Mouse (Mus musculus) megakaryocyte, embryonic 14.5 days (primary cell): ENCODE measurements around the gene Rorb. TPM values are rescaled to one million over a fixed set of nuclear protein-coding genes. Genes with fewer than 3 reads are reported as not detected.

Experiments
- H3K27me3 ChIP-seq: replicated peaks from 2 replicates; pipeline ENCODE3; 2012; ENCODE audit warnings: inconsistent platforms
- H3K36me3 ChIP-seq: replicated peaks from 2 replicates; pipeline ENCODE3; 2012; ENCODE audit warnings: low read length, inconsistent platforms, mixed read lengths
- H3K4me1 ChIP-seq: 2 replicates; pipeline ENCODE4 v1.6.1; 2012; ENCODE audit warnings: inconsistent platforms
- H3K4me3 ChIP-seq: replicated peaks from 2 replicates; pipeline ENCODE3; 2012; ENCODE audit warnings: moderate library complexity, mild to moderate bottlenecking, inconsistent platforms
- H3K9me3 ChIP-seq: 2 replicates; pipeline ENCODE4 v1.6.1; 2012; ENCODE audit warnings: inconsistent platforms
- FLI1 ChIP-seq: IDR thresholded peaks from 2 replicates; pipeline ENCODE4 v1.6.1; 2012; ENCODE audit warnings: low read length, inconsistent platforms, mixed read lengths
- GATA1 ChIP-seq: IDR thresholded peaks from 3 replicates; pipeline ENCODE4 v1.6.1; 2012; ENCODE audit warnings: mixed read lengths, low read length, inconsistent platforms, borderline replicate concordance
- polyA plus RNA-seq: library from polyadenylated mRNA; stranded (reverse); fragments of >175 nt; gene quantifications from 2 replicates; pipeline ENCODE4 v1.2.3, GENCODE M21; 2012; ENCODE audit warnings: low replicate concordance; ENCODE audit not compliant: insufficient read depth

Gene Rorb
- polyA plus RNA-seq, 1 experiment: 0.17 TPM

DNA sequence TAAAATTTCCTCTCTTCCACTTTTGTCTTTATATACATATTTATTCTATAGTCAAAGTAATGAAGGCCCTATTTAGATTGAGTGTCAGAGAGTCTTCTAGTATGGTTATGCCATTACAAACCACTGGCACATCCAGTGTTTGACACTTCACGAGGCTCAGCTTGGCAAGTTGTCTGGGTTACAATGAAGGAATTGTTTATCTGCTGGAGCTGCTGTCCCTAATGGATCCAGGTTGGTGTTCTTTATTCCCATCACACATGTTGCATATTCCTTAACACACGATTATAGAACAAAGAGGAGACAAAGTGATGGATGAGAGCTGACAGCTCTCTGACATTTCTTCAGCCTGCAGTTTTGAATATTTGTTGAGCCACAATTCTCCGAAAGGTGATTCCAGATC lies 77.0 kb downstream of the Rorb start:
- no peaks in the 10 kb centered on the region for H3K9me3 ChIP-seq
- TF ChIP-seq GATA1 (no peak), FLI1 (no peak)
- H3K4me1 ChIP-seq: no peaks in the 10 kb centered on the region
- no peak overlapping the region for H3K4me3 ChIP-seq
- H3K27me3 ChIP-seq: no peaks in the 10 kb centered on the region
- no peaks in the 10 kb centered on the region for H3K36me3 ChIP-seq

DNA sequence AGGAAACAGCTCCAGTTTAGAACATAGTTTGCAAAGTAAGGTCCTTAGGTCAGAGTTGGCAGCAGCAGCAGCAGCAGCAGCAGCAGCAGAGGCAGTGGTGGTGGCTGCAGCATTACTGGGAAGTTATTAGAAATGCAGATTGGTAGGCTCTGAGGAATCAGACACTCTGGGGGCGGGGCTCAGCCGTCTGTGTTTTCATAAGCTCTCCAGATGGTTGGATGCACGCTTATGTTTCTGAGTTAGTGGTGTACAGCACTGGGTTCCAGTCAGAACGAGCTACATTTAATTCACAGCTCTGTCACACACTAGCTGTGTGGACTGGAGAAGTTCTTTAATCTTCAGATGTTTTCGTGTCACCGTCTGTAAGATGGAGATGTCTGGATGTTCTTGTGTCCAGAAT lies 105.9 kb downstream of the Rorb start:
- H3K4me1 ChIP-seq: no peaks in the 10 kb centered on the region
- no peaks in the 10 kb centered on the region for H3K9me3 ChIP-seq
- no peaks in the 10 kb centered on the region for H3K36me3 ChIP-seq
- no peak overlapping the region for H3K4me3 ChIP-seq
- TF ChIP-seq FLI1: no peak
- no peak for TF ChIP-seq GATA1
- H3K27me3 ChIP-seq: no peaks in the 10 kb centered on the region

DNA sequence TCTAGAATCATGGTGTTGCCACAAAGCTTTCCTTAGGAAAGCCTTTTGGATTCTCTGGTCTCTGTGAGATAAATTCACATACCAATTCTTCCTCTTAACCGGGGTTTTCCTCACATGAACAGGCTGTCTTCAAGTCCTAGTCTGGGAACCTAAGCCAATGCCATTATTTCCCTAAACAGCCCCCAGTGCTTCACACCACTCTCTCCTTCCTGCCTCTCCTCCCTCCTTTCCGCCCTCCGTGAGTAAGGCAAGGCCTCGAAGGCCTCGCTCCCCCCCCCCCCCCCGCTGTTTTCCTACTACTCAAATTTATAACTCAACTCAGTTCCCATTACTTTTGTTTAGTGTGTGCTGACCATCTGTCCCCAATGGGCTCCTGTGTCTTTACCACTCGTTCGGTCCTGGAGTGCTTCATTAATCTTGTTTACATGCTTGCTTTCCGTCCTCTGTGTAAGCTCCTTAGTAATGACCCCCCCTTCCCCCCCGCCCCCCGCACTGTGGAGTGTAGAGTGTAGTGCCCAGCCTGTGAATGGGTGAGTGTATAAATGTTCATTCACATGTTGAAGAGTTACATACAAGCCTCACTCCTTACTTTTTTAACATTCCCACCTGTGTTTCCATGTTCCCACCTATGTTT lies 106.9 kb downstream of the Rorb start:
- H3K4me3 ChIP-seq: no peak overlapping the region
- H3K36me3 ChIP-seq: no peaks in the 10 kb centered on the region
- H3K9me3 ChIP-seq: no peaks in the 10 kb centered on the region
- H3K4me1 ChIP-seq: no peaks in the 10 kb centered on the region
- TF ChIP-seq GATA1 (no peak), FLI1 (no peak)
- H3K27me3 ChIP-seq: no peaks in the 10 kb centered on the region

DNA sequence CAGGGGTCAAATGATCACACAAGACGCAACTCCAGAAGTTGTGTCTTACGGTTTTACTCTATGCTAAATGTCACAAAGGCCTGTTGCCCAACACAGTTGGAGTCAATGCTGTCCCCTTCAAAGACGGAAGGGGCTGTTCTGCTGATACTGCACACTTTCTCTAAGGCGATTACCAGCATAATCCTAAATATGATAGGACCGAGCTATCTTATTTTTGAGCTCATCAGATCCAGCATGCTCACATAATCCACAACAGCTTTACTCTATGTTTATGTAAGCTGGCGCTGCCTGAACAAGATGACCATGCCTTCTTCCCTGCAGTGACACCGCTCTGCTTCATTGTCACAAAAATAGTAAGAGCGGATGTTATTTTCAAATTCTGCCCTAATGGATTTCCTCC lies 112.0 kb downstream of the Rorb start:
- Histone ChIP-seq H3K27me3 (no peaks in the 10 kb centered on the region), H3K36me3 (no peaks in the 10 kb centered on the region), H3K4me1 (no peaks in the 10 kb centered on the region), H3K4me3 (no peak overlapping the region), H3K9me3 (no peaks in the 10 kb centered on the region)
- TF ChIP-seq GATA1 (no peak), FLI1 (no peak)

DNA sequence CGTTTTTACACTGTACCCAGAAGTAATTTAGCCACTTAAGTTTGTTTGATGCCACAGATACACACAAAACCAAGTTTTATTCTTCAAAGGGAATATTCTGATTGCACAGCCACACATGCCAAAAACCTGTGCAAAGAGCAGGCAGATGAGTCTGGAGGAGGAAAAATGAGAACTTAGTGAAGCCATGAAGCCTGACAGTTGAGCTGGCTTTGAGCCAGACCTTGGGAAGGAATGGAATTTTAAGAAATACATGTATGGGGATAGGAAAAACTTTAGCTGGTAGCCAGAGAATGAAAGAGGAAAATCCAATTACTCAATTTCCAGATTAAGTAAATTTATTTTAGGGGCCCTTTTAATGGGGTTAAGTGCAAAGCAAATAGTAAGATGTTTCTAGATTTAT lies 113.3 kb downstream of the Rorb start:
- Histone ChIP-seq H3K4me1 (no peaks in the 10 kb centered on the region), H3K27me3 (no peaks in the 10 kb centered on the region), H3K4me3 (no peak overlapping the region), H3K9me3 (no peaks in the 10 kb centered on the region), H3K36me3 (no peaks in the 10 kb centered on the region)
- TF ChIP-seq GATA1: no peak
- no peak for TF ChIP-seq FLI1

DNA sequence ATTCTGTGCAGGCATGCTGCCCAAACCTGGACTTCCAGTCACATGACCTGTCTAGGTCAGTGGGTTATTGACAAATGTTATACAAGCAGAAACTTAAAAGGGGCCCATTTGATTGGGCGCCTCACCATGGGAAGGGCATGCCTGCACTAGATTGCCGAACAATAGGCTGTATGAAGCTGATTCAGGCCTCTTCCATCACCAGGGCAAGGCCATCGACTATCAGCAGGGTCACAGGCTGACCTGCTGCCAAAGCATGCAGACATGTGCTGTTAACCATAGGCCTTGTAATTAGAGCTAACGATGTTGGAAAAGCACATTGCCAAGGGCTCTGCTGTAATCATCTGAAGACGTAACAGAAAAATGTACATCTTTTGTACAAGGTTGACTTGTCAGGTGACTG lies 131.0 kb downstream of the Rorb start:
- Histone ChIP-seq H3K4me3 (no peak overlapping the region), H3K4me1 (no peaks in the 10 kb centered on the region), H3K27me3 (no peaks in the 10 kb centered on the region), H3K36me3 (no peaks in the 10 kb centered on the region), H3K9me3 (0 out of 2 replicates have a peak, but pooled peaks cover 2% of the 10 kb centered on the region)
- no peak for TF ChIP-seq GATA1
- no peak for TF ChIP-seq FLI1

DNA sequence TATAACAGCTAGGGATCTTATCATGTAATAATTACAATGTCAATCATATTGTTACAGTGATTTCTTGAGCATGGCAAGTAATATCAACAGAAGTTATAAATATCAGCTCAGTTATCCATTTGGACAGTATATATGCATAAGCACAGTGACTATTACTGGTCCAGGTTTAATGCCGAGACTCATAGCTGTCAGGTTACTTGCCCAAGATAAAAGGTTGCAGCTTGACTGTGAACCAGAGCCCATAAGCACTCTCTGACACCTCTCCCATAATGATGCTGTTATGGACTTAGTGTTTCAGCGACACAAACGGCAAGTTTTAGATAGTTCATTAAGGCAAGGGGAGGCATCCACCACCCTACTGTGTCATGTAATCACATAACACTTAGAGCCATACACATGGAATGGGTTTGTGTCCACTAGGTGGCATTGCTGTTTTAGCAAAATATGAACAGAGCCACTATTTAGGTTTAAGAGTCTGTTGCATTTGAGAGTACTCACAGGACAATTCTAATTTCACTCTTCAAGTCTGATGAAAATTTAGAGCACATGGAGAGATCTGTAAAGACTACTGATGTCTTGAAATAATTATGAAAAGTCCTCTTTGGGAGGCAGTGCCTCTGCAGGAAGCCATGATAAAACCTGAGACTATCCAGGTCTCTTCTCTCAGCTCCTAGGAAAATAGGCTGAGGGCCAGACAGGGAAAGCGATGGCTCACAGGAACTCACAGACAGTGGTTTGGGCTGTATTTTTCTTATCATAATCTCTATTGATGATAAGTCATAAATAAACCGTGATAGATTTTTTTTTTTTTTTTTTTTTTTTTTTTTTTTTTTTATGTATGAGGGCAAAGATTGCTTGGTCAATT lies 136.0 kb downstream of the Rorb start:
- H3K27me3 ChIP-seq: no peaks in the 10 kb centered on the region
- TF ChIP-seq GATA1: no peak
- no peak for TF ChIP-seq FLI1
- no peaks in the 10 kb centered on the region for H3K36me3 ChIP-seq
- H3K9me3 ChIP-seq: 0 out of 2 replicates have a peak, but pooled peaks cover 2% of the 10 kb centered on the region
- no peak overlapping the region for H3K4me3 ChIP-seq
- no peaks in the 10 kb centered on the region for H3K4me1 ChIP-seq

DNA sequence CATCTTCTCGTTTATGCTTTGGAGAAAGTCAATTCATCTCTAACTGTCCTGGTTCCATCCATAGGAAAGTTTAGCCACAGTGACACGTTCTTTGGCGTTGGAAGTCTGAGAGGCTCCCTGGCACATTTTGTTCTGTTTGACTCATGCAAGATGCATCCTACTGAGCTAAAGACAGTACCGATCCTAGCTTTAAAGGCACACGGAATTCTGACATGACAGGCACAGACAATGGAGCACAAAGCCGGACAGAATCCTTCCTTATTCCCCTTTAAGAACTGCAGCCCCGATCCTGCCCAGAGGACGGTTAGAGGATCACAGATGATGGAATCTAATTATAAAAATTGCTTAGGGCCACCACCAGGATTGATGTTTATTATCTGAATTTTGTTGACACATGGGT lies 141.6 kb downstream of the Rorb start:
- TF ChIP-seq FLI1 (no peak), GATA1 (no peak)
- no peaks in the 10 kb centered on the region for H3K4me1 ChIP-seq
- no peaks in the 10 kb centered on the region for H3K36me3 ChIP-seq
- no peaks in the 10 kb centered on the region for H3K27me3 ChIP-seq
- no peak overlapping the region for H3K4me3 ChIP-seq
- H3K9me3 ChIP-seq: no peaks in the 10 kb centered on the region

DNA sequence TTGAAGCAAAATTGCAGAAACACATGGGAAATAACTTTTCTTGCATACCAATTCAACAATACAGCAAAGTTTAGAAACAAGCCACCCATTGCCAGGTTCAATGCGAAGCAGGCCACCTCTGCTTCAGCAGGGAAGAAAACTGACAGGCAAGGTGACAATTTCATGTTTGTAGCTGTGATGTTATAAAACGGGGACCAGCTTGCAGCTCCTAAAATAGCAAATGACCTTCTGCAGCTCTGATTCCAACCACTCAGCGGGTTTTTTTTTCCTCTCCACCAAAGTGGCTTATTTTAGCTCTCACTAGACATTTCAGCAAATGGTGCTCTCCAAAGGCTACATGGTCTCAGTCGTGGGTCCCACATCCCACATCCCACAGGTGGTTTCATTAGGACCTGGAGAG lies 143.7 kb downstream of the Rorb start:
- TF ChIP-seq FLI1 (no peak), GATA1 (no peak)
- H3K9me3 ChIP-seq: no peaks in the 10 kb centered on the region

DNA sequence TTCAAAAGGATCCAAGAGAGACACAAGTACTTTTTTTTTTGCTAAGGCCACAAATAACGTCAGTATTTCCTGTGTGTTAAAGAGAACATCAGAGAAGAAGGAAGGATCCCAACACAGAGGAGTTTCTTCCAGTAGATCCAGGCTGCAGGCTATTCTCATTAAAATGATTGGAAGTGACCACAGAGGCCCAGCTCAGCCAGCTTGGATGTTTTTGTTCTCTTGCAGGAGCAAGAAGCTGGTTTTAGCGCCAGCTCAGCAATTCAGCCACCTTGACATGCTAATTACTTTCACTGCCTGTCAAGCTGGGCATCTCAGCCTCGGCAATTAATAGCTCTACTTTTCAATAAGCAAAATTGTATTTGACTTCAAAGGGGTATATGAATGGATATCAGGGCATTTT lies 151.1 kb downstream of the Rorb start:
- Histone ChIP-seq H3K4me1 (no peaks in the 10 kb centered on the region), H3K9me3 (0 out of 2 replicates have a peak, but pooled peaks cover 3% of the 10 kb centered on the region), H3K4me3 (no peak overlapping the region), H3K36me3 (no peaks in the 10 kb centered on the region), H3K27me3 (no peaks in the 10 kb centered on the region)
- no peak for TF ChIP-seq GATA1
- TF ChIP-seq FLI1: no peak

More for the DNA sequence above, 143.7 kb downstream of the Rorb start:
- no peaks in the 10 kb centered on the region for H3K27me3 ChIP-seq
- no peaks in the 10 kb centered on the region for H3K36me3 ChIP-seq
- H3K4me3 ChIP-seq: no peak overlapping the region
- no peaks in the 10 kb centered on the region for H3K4me1 ChIP-seq
